Mouse (Mus musculus) heart, postnatal 0 days (tissue): ENCODE results near the gene Kcnj10.

Source experiments
- CTCF ChIP-seq: IDR thresholded peaks from 2 replicates; pipeline ENCODE4 v1.5.1; 2016; ENCODE audit warnings: antibody characterized with exemption, control low read depth, low read depth
- EP300 ChIP-seq: IDR thresholded peaks from 2 replicates; pipeline ENCODE4 v1.6.1; 2016; ENCODE audit warnings: antibody characterized with exemption, low read depth

- TF ChIP-seq EP300 (no peak), CTCF (peak; percentile 44)
These were observed 27.9 kb downstream of the Kcnj10 start for GRCm38 (mm10) chr1:172368768-172369418.
